Mouse (Mus musculus) kidney, embryonic 14.5 days (tissue): Measurements from ENCODE around the gene Rtp3. TPM values are rescaled to one million over a fixed set of nuclear protein-coding genes. Genes with fewer than 3 reads are reported as not detected.

Experiments
- ATAC-seq: fragments of 200-750 bp; cut with Nextera tagmentation; 2 replicates; pipeline ENCODE4 v1.8.0; 2017; ENCODE audit warnings: moderate number of reproducible peaks, mild to moderate bottlenecking, moderate TSS enrichment, moderate library complexity; ENCODE audit not compliant: low FRiP score, low TSS enrichment
- H3K27ac ChIP-seq: fragments of 300-500 bp; sonication (generic); 2 replicates; pipeline ENCODE4 v1.5.1; 2014; ENCODE audit warnings: low read depth, mild to moderate bottlenecking, low read length, moderate library complexity, mixed read lengths
- H3K27me3 ChIP-seq: fragments of 300-500 bp; sonication (generic); 2 replicates; pipeline ENCODE4 v1.6.1; 2014; ENCODE audit warnings: mild to moderate bottlenecking, low read length; ENCODE audit not compliant: control insufficient read depth, insufficient read depth
- H3K36me3 ChIP-seq: fragments of 300-500 bp; sonication (generic); 2 replicates; pipeline ENCODE4 v1.6.1; 2014; ENCODE audit warnings: low read length, mixed read lengths; ENCODE audit not compliant: control insufficient read depth, insufficient read depth
- H3K4me1 ChIP-seq: fragments of 300-500 bp; sonication (generic); 2 replicates; pipeline ENCODE4 v1.6.1; 2014; ENCODE audit warnings: low read length, mixed read lengths; ENCODE audit not compliant: control insufficient read depth, insufficient read depth
- H3K4me2 ChIP-seq: fragments of 300-500 bp; sonication (generic); replicated peaks from 2 replicates; pipeline ENCODE4 v1.6.1; 2014; ENCODE audit warnings: low read depth, mild to moderate bottlenecking, low read length
- H3K4me3 ChIP-seq: fragments of 300-500 bp; sonication (generic); 2 replicates; pipeline ENCODE4 v1.5.1; 2014; ENCODE audit warnings: mild to moderate bottlenecking, low read length
- H3K9ac ChIP-seq: fragments of 300-500 bp; sonication (generic); 2 replicates; pipeline ENCODE4 v1.6.1; 2014; ENCODE audit warnings: low read depth, mild to moderate bottlenecking, low read length, moderate library complexity
- H3K9me3 ChIP-seq: fragments of 300-500 bp; sonication (generic); 2 replicates; pipeline ENCODE4 v1.6.1; 2016; ENCODE audit warnings: low read length; ENCODE audit not compliant: control insufficient read depth
- WGBS: fragments of 180-500 bp; shearing (Covaris S2); extraction: QIAGEN DNeasy Blood & Tissue Kit; methylation state at CpG from one replicate; pipeline ENCODE4 v1.1.7; 2014; 5-methylcytosine and 5-hydroxymethylcytosine counted together
- polyA plus RNA-seq: library from polyadenylated mRNA; unstranded; fragments of >200 nt; fragmentation: Nextera tagmentation; extraction: Ambion mirVana; gene quantifications from 2 replicates; pipeline ENCODE4 v1.2.1, GENCODE M21; 2014

Gene Rtp3
- polyA plus RNA-seq, 1 experiment from 2014 or later = 0.32 TPM

- no peaks in the 10 kb centered on the region for H3K9me3 ChIP-seq
- no peak for ATAC-seq
- H3K27me3 ChIP-seq = peaks cover 16% of the 10 kb centered on the region
- 67% methylated on average over 6 of the region's 6 CpGs for WGBS
- H3K27ac ChIP-seq = no peak overlapping the region
- H3K4me3 ChIP-seq = no peak overlapping the region
- H3K9ac ChIP-seq = no peak overlapping the region
- H3K4me2 ChIP-seq = no peak overlapping the region
- no peaks in the 10 kb centered on the region for H3K36me3 ChIP-seq
- no peaks in the 10 kb centered on the region for H3K4me1 ChIP-seq
These were observed 38.0 kb downstream of the Rtp3 start for GRCm38 (mm10) chr9:110952398-110952797.

GRCm38 (mm10) chr9:110951866-110952265 is 38.5 kb downstream of the Rtp3 start:
- Histone ChIP-seq H3K36me3 (no peaks in the 10 kb centered on the region), H3K9ac (no peak overlapping the region), H3K27ac (no peak overlapping the region), H3K9me3 (no peaks in the 10 kb centered on the region), H3K4me3 (no peak overlapping the region), H3K4me2 (no peak overlapping the region), H3K27me3 (peaks cover 21% of the 10 kb centered on the region), H3K4me1 (no peaks in the 10 kb centered on the region)
- ATAC-seq = no peak
- 98% methylated on average over 13 of the region's 13 CpGs for WGBS

- ATAC-seq = no peak
- peaks cover 26% of the 10 kb centered on the region for H3K27me3 ChIP-seq
- no peak within 1 kb of the TSS for H3K4me2 ChIP-seq
- H3K9me3 ChIP-seq = no peaks in the 10 kb centered on the region
- H3K9ac ChIP-seq = no peak within 1 kb of the TSS
- no peaks in the 10 kb centered on the region for H3K36me3 ChIP-seq
- no peak within 1 kb of the TSS for H3K27ac ChIP-seq
- H3K4me1 ChIP-seq = 0 out of 2 replicates have a peak, but pooled peaks cover 2% of the 10 kb centered on the region
- 80% methylated on average over 11 of the region's 11 CpGs for WGBS
- H3K4me3 ChIP-seq = no peak within 1 kb of the TSS
These were observed 39.0 kb downstream of the Rtp3 start, which contains the start of gene Lrrc2 for GRCm38 (mm10) chr9:110951397-110951796. Lrrc2 (plus strand) TSS chr9:110951545.

DNA sequence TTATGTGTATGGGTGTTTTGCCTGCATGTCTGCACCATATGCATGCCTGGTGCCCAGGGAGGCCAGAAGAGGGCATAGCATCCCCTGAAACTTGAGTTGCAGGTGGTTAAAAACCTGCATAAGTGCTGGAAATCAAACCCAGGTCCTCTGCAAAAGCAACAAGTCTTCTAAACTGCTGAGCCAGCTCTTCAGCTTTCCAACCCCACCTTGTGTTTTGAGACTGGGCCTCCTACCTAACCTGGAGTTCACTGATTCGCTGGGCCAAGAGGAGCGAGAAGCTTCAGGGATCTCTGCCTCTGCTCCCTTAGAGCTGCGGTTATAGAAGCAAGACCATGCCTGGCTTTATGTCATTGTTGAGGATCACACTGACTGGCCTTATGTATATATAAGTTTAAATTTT is 40.3 kb downstream of the Rtp3 start:
- Histone ChIP-seq H3K36me3 (no peaks in the 10 kb centered on the region), H3K4me1 (0 out of 2 replicates have a peak, but pooled peaks cover 2% of the 10 kb centered on the region), H3K27me3 (peaks cover 33% of the 10 kb centered on the region), H3K9ac (no peak overlapping the region), H3K9me3 (no peaks in the 10 kb centered on the region), H3K27ac (no peak overlapping the region), H3K4me3 (no peak overlapping the region), H3K4me2 (no peak overlapping the region)
- WGBS = 93% methylated on average over 3 of the region's 3 CpGs
- no peak for ATAC-seq

DNA sequence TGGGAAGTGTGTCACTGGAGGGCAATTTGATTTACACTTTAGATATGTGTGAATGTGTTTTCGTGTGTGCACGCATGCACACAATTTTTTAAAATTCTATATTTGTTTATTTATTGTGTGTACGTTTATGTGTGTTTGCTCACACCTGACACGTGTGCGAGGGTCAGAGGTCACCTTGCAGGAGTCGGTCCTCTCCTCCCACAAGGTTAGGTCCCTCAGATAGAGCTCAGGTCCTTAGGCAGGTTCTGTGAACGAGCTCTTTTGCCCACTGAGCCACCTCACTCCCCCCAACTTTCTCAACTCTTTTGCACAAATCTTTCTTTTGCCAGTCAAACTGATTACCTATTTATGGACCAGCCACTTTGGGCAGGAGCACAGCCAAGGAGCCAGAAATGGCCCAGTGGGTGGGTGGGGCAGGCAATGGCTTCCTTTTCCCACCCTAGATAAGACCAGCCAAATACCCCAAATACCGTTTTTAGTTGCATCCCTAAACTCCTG is 41.5 kb downstream of the Rtp3 start:
- H3K4me2 ChIP-seq = no peak overlapping the region
- peaks cover 44% of the 10 kb centered on the region for H3K27me3 ChIP-seq
- no peak overlapping the region for H3K27ac ChIP-seq
- H3K9me3 ChIP-seq = no peaks in the 10 kb centered on the region
- no peak overlapping the region for H3K9ac ChIP-seq
- H3K4me1 ChIP-seq = 0 out of 2 replicates have a peak, but pooled peaks cover 2% of the 10 kb centered on the region
- no peak overlapping the region for H3K4me3 ChIP-seq
- 55% methylated on average over 8 of the region's 8 CpGs for WGBS
- H3K36me3 ChIP-seq = no peaks in the 10 kb centered on the region
- ATAC-seq = no peak

GRCm38 (mm10) chr9:110947900-110948299 is 42.5 kb downstream of the Rtp3 start:
- Histone ChIP-seq H3K27ac (no peak overlapping the region), H3K4me3 (no peak overlapping the region), H3K9me3 (no peaks in the 10 kb centered on the region), H3K4me1 (0 out of 2 replicates have a peak, but pooled peaks cover 2% of the 10 kb centered on the region), H3K9ac (no peak overlapping the region), H3K36me3 (no peaks in the 10 kb centered on the region), H3K4me2 (no peak overlapping the region), H3K27me3 (peaks cover 42% of the 10 kb centered on the region)
- ATAC-seq = no peak
- 42% methylated on average over 6 of the region's 6 CpGs for WGBS

DNA sequence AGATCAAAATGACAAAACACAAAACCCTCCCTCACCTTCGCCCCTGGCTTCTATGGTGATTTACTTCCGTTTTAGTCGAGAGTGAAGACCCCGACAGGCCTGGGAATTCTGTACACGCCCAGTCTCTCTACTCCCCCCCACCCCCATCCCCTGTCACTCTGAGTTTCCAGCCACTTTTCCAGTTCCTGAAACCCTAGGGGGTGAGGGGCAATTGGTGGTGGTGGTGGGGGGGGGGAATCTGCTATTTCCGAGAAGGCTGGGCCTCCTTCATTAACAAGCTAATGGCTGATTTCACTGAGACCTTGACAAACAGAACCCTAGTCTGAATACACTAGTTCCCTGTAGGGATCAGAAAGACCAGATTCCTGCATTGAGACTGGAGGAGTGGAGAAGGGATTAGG is 43.1 kb downstream of the Rtp3 start:
- WGBS = 8% methylated on average over 6 of the region's 6 CpGs
- Histone ChIP-seq H3K4me3 (no peak overlapping the region), H3K9me3 (no peaks in the 10 kb centered on the region), H3K4me2 (no peak overlapping the region), H3K27me3 (peaks cover 41% of the 10 kb centered on the region), H3K4me1 (0 out of 2 replicates have a peak, but pooled peaks cover 2% of the 10 kb centered on the region), H3K36me3 (no peaks in the 10 kb centered on the region), H3K9ac (no peak overlapping the region), H3K27ac (no peak overlapping the region)
- ATAC-seq = no peak

DNA sequence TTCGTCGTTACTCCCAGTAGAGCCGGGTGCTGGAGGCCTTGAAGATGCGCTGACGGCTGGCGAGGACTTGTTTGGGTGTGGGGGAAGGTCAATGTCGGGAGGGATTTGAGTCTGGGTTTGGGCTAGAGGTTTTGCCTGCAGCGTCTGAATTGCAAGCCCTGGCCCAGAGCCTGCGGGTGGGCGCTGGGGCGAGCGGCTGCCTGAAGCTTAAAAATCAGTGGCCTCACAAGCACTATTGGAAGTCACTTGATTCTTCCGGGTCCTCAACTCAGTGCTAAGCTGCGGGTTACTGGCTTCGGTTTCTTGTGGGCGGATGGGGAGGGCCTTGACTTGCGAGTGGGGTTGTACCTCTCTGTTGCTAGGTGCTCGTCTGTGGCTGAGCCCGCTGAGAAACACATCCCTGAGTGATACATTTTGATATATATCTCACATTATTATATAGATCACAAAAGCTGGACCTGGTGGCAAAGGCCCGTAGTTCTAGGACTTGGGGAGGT is 43.8 kb downstream of the Rtp3 start:
- WGBS = 8% methylated on average over 20 of the region's 20 CpGs
- Histone ChIP-seq H3K27me3 (peaks cover 41% of the 10 kb centered on the region), H3K36me3 (no peaks in the 10 kb centered on the region)

GRCm38 (mm10) chr9:110945926-110946325 is 44.5 kb downstream of the Rtp3 start, which contains the start of gene Tdgf1:
Tdgf1 (minus strand) TSS chr9:110946158.
- Histone ChIP-seq H3K4me3 (no peak within 1 kb of the TSS), H3K9me3 (no peaks in the 10 kb centered on the region), H3K4me1 (0 out of 2 replicates have a peak, but pooled peaks cover 2% of the 10 kb centered on the region), H3K27ac (no peak within 1 kb of the TSS), H3K27me3 (peaks cover 41% of the 10 kb centered on the region), H3K9ac (no peak within 1 kb of the TSS), H3K36me3 (no peaks in the 10 kb centered on the region), H3K4me2 (no peak within 1 kb of the TSS)
- ATAC-seq = no peak
- 8% methylated on average over 11 of the region's 11 CpGs for WGBS

More for the DNA sequence above, 43.8 kb downstream of the Rtp3 start:
- 0 out of 2 replicates have a peak, but pooled peaks cover 2% of the 10 kb centered on the region for H3K4me1 ChIP-seq
- H3K4me3 ChIP-seq = no peak overlapping the region
- H3K4me2 ChIP-seq = no peak overlapping the region
- H3K9ac ChIP-seq = no peak overlapping the region
- no peak overlapping the region for H3K27ac ChIP-seq
- no peak for ATAC-seq
- H3K9me3 ChIP-seq = no peaks in the 10 kb centered on the region
